Mouse (Mus musculus) CD4-positive, CD25-positive, alpha-beta regulatory T cell, adult 9 weeks (primary cell): ENCODE data around the gene Ifna12. TPM values are rescaled to one million over a fixed set of nuclear protein-coding genes. Genes with fewer than 3 reads are reported as not detected.

ENCODE experiments used
- polyA plus RNA-seq: library from polyadenylated mRNA; unstranded; fragments of 100-300 nt; shearing (Covaris generic); gene quantifications from one replicate; pipeline ENCODE4 v1.2.1, GENCODE M21; 2017

The Ifna12 gene
- not detected for polyA plus RNA-seq

GRCm38 (mm10) chr4:88603276-88603675 is at the start of gene Ifna12:
Gene Ifna12, minus strand, starts transcription at chr4:88603376.

GRCm38 (mm10) chr4:88644359-88644758 is 41.2 kb upstream of the Ifna12 start, which contains the start of gene Ifna13:
Gene Ifna13, minus strand, starts transcription at chr4:88644459.

GRCm38 (mm10) chr4:88634311-88634710 is 31.1 kb upstream of the Ifna12 start, which contains the start of gene C87499:
Gene C87499, minus strand, starts transcription at chr4:88634411.

GRCm38 (mm10) chr4:88592285-88592684 is 10.9 kb downstream of the Ifna12 start, which contains the start of gene Ifna9:
Gene Ifna9, minus strand, starts transcription at chr4:88592385.

GRCm38 (mm10) chr4:88571698-88572097 is 31.5 kb downstream of the Ifna12 start, which contains the start of gene Ifna14:
Gene Ifna14, minus strand, starts transcription at chr4:88571798.

GRCm38 (mm10) chr4:88558145-88558544 is 45.0 kb downstream of the Ifna12 start, which contains the start of gene Ifna15:
Gene Ifna15, minus strand, starts transcription at chr4:88558245.

Other genes starting within 250 kb of the Ifna12 start
- 0.46 TPM for gene Hacd4, start 164.4 kb downstream of the Ifna12 start, polyA plus RNA-seq
- gene Ifnb1, start 80.6 kb downstream of the Ifna12 start, polyA plus RNA-seq: not detected
- gene Ifna15, start 45.1 kb downstream of the Ifna12 start, polyA plus RNA-seq: not detected
- not detected for gene Ifna14, start 31.6 kb downstream of the Ifna12 start, polyA plus RNA-seq
- not detected for gene Ifna9, start 11.0 kb downstream of the Ifna12 start, polyA plus RNA-seq
- gene C87499, start 31.0 kb upstream of the Ifna12 start, polyA plus RNA-seq: not detected
- gene Ifna13, start 41.1 kb upstream of the Ifna12 start, polyA plus RNA-seq: not detected
- not detected for gene Ifna16, start 73.5 kb upstream of the Ifna12 start, polyA plus RNA-seq
- not detected for gene Ifna2, start 80.5 kb upstream of the Ifna12 start, polyA plus RNA-seq
- gene Ifnab, start 88.0 kb upstream of the Ifna12 start, polyA plus RNA-seq: not detected
- not detected for gene Gm26566, start 118.4 kb upstream of the Ifna12 start, polyA plus RNA-seq
- 13.5 TPM for gene Klhl9, start 119.1 kb upstream of the Ifna12 start, polyA plus RNA-seq
- not detected for gene Gm13271, start 151.5 kb upstream of the Ifna12 start, polyA plus RNA-seq
- not detected for gene Gm13283, start 156.7 kb upstream of the Ifna12 start, polyA plus RNA-seq
- not detected for gene Gm13290, start 170.5 kb upstream of the Ifna12 start, polyA plus RNA-seq
- not detected for gene Gm13289, start 173.5 kb upstream of the Ifna12 start, polyA plus RNA-seq
- not detected for gene Gm13272, start 176.5 kb upstream of the Ifna12 start, polyA plus RNA-seq
- gene Ifnz, start 178.8 kb upstream of the Ifna12 start, polyA plus RNA-seq: 0.32 TPM
- not detected for gene Gm13276, start 182.3 kb upstream of the Ifna12 start, polyA plus RNA-seq
- gene Gm13277, start 185.3 kb upstream of the Ifna12 start, polyA plus RNA-seq: not detected
- gene Gm13278, start 188.2 kb upstream of the Ifna12 start, polyA plus RNA-seq: not detected
- not detected for gene Gm13275, start 191.1 kb upstream of the Ifna12 start, polyA plus RNA-seq
- gene Gm13279, start 194.0 kb upstream of the Ifna12 start, polyA plus RNA-seq: not detected
- 0.76 TPM for gene Gm13285, start 196.3 kb upstream of the Ifna12 start, polyA plus RNA-seq
- not detected for gene Gm13287, start 199.9 kb upstream of the Ifna12 start, polyA plus RNA-seq
- gene Gm13288, start 202.2 kb upstream of the Ifna12 start, polyA plus RNA-seq: not detected
- not detected for gene Ifna7, start 212.9 kb upstream of the Ifna12 start, polyA plus RNA-seq
- gene Ifna11, start 216.6 kb upstream of the Ifna12 start, polyA plus RNA-seq: not detected
- not detected for gene Ifna6, start 224.0 kb upstream of the Ifna12 start, polyA plus RNA-seq
- gene Ifna5, start 232.1 kb upstream of the Ifna12 start, polyA plus RNA-seq: not detected
- gene Ifna4, start 238.5 kb upstream of the Ifna12 start, polyA plus RNA-seq: not detected
- not detected for gene Ifna1, start 246.7 kb upstream of the Ifna12 start, polyA plus RNA-seq